22 mouse cellular contexts compared by ENCODE assay signal in the genomic region with DNA sequence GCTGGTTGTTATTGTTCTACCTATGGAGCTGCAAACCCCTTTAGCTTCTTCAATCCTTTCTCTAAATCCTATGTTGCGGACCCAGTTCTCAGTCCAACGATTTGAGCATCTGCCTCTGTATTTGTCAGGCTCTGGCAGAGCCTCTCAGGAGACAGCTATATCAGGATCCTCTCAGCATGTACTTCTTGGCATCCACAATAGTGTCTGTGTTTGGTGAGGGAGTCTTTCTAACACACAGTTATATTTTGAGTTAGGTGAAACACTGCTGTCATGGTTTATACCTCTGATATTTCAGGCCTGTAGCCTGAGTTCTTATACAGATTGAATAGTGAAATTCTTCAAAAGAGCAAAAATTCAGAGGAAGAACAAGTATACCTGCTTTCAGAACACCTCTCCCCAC.
DNase-seq lines count a peak whose midpoint lies in the region; ATAC-seq and TF ChIP-seq lines count a peak whose summit lies in the region.
"Had no signal": no experiment of that assay in that cellular context is flagged by ENCODE, and none has a peak within 500 bp of the region (broad histone marks: within the 10 kb centered on the region; RNA-seq: fewer than 3 reads in every experiment).

No protein-coding gene starts in this region.

- no peaks in the 10 kb centered on the region for H3K27me3 ChIP-seq in forebrain, postnatal 0 days (ENCODE audit: insufficient read depth, low read length)
- H3K27me3 ChIP-seq in forebrain, embryonic 14.5 days (replicated peaks; ENCODE audit: control insufficient read depth, insufficient read depth, low read length), result no peaks in the 10 kb centered on the region
- H3K27me3 ChIP-seq: forebrain, embryonic 12.5 days; heart, embryonic 13.5 days; hindbrain, embryonic 15.5 days; intestine, embryonic 15.5 days; midbrain, embryonic 12.5 days; neural tube, embryonic 12.5 days had no signal

- no peak overlapping the region for H3K9ac ChIP-seq in forebrain, postnatal 0 days
- H3K9ac ChIP-seq in forebrain, embryonic 14.5 days (ENCODE audit: low read length), result no peak overlapping the region
- H3K9ac ChIP-seq: forebrain, embryonic 12.5 days; heart, embryonic 13.5 days; hindbrain, embryonic 15.5 days; intestine, embryonic 15.5 days; midbrain, embryonic 12.5 days; neural tube, embryonic 12.5 days had no signal

- peak; percentile 7 for DNase-seq in forebrain, postnatal 0 days
- DNase-seq in forebrain, embryonic 14.5 days (ENCODE audit: low spot score), result no peak
- peak; percentile 3 to 6 for DNase-seq in frontal cortex, postnatal 25 days (ENCODE audit: low spot score in 2 of 2)
- peak; percentile 14 to 36 for DNase-seq in left cerebral cortex, postnatal 36 days (ENCODE audit: low spot score in 2 of 2)
- DNase-seq in adrenal gland, postnatal 14 days, result no peak
- no peak for DNase-seq in lung, postnatal 36 days
- DNase-seq: adrenal gland, adult 2 months; gastrocnemius, postnatal 10 days; heart, adult 11 months; heart, postnatal 36 days; kidney, adult 9 months; kidney, postnatal 36 days; liver had no signal

- H3K4me2 ChIP-seq in forebrain, postnatal 0 days (ENCODE audit: low read depth), result no peak overlapping the region
- no peak overlapping the region for H3K4me2 ChIP-seq in forebrain, embryonic 14.5 days (ENCODE audit: low read length)
- H3K4me2 ChIP-seq: forebrain, embryonic 12.5 days; heart, embryonic 13.5 days; hindbrain, embryonic 15.5 days; intestine, embryonic 15.5 days; midbrain, embryonic 12.5 days; neural tube, embryonic 12.5 days had no signal

- no peaks in the 10 kb centered on the region for H3K4me1 ChIP-seq in forebrain, postnatal 0 days (ENCODE audit: insufficient read depth)
- no peaks in the 10 kb centered on the region for H3K4me1 ChIP-seq in forebrain, embryonic 14.5 days (ENCODE audit: control insufficient read depth, insufficient read depth, low read length)
- H3K4me1 ChIP-seq: forebrain, embryonic 12.5 days; heart, embryonic 13.5 days; hindbrain, embryonic 15.5 days; intestine, embryonic 15.5 days; midbrain, embryonic 12.5 days; neural tube, embryonic 12.5 days had no signal

- H3K9me3 ChIP-seq in forebrain, postnatal 0 days (ENCODE audit: low read length), result no peaks in the 10 kb centered on the region
- no peaks in the 10 kb centered on the region for H3K9me3 ChIP-seq in forebrain, embryonic 14.5 days (replicated peaks; ENCODE audit: control insufficient read depth, low read length)
- H3K9me3 ChIP-seq: forebrain, embryonic 12.5 days; heart, embryonic 13.5 days; hindbrain, embryonic 15.5 days; intestine, embryonic 15.5 days; midbrain, embryonic 12.5 days; neural tube, embryonic 12.5 days had no signal

- no peak for ATAC-seq in forebrain, postnatal 0 days
- no peak for ATAC-seq in forebrain, embryonic 14.5 days
- peak; percentile 99 for ATAC-seq in frontal cortex, adult (ENCODE audit: low TSS enrichment)
- ATAC-seq: intestine, embryonic 15.5 days; lung, postnatal 0 days had no signal

- 56% methylated on average over 2 of the region's 2 CpGs for WGBS in forebrain, postnatal 0 days
- 74% methylated on average over 2 of the region's 2 CpGs for WGBS in forebrain, embryonic 14.5 days

- no peak for TF ChIP-seq CTCF in forebrain, postnatal 0 days (IDR thresholded peaks at IDR 0.05; ENCODE audit: low read depth)

- H3K36me3 ChIP-seq in forebrain, postnatal 0 days (ENCODE audit: insufficient read depth), result no peaks in the 10 kb centered on the region
- no peaks in the 10 kb centered on the region for H3K36me3 ChIP-seq in forebrain, embryonic 14.5 days (ENCODE audit: control insufficient read depth, insufficient read depth, low read length)
- H3K36me3 ChIP-seq: forebrain, embryonic 12.5 days; heart, embryonic 13.5 days; hindbrain, embryonic 15.5 days; intestine, embryonic 15.5 days; midbrain, embryonic 12.5 days; neural tube, embryonic 12.5 days had no signal

- no peak overlapping the region for H3K4me3 ChIP-seq in forebrain, postnatal 0 days (ENCODE audit: low read depth, low read length)
- H3K4me3 ChIP-seq in forebrain, embryonic 14.5 days (ENCODE audit: low read depth, low read length), result no peak overlapping the region
- H3K4me3 ChIP-seq: forebrain, embryonic 12.5 days; heart, embryonic 13.5 days; hindbrain, embryonic 15.5 days; intestine, embryonic 15.5 days; midbrain, embryonic 12.5 days; neural tube, embryonic 12.5 days had no signal

- no peak overlapping the region for H3K27ac ChIP-seq in forebrain, postnatal 0 days (ENCODE audit: low read depth, low read length)
- H3K27ac ChIP-seq in forebrain, embryonic 14.5 days (ENCODE audit: low read depth, low read length), result no peak overlapping the region
- H3K27ac ChIP-seq: forebrain, embryonic 12.5 days; heart, embryonic 13.5 days; hindbrain, embryonic 15.5 days; intestine, embryonic 15.5 days; midbrain, embryonic 12.5 days; neural tube, embryonic 12.5 days; stomach, postnatal 0 days had no signal

- intact Hi-C loops in left cerebral cortex, postnatal 36 days (cut with DNase I), result no loop called here

Comparison
In these comparisons a context has a peak if more than half of its experiments do, and no peak if none do; other contexts are left out.
1. DNase-seq: peak in forebrain, postnatal 0 days (single experiment), frontal cortex, postnatal 25 days (2 of 2) and left cerebral cortex, postnatal 36 days (2 of 2); none in forebrain, embryonic 14.5 days (single experiment), adrenal gland, postnatal 14 days (single experiment) and lung, postnatal 36 days (single experiment).